17 mouse cellular contexts compared by ENCODE assay signal in the genomic region with DNA sequence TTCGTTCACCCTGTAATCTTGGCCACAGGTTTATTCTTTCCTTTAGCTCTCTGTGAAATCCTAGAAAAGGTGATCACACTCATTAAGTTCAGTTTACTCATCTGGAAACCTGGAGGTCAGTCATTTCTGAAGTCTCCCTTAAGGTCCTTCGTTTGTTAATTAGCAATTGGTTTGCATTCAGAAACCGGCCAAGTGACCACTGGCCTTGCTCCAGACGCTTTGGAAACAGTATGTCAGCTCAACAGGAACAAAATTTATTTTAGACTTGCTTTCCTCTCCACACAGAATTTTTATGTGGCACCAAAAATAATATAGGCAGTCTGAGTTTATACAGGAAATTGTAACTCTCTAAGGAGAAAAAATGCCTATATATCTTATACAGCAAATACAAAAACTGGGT.
DNase-seq lines count a peak whose midpoint lies in the region; ATAC-seq lines count a peak whose summit lies in the region.
"Had no signal": no experiment of that assay in that cellular context is flagged by ENCODE, and none has a peak within 500 bp of the region (broad histone marks: within the 10 kb centered on the region; RNA-seq: fewer than 3 reads in every experiment).

No protein-coding gene starts in this region.

- DNase-seq in cerebellum, adult 9-10 months, result peak; percentile 17
- DNase-seq in cerebellum, adult 11 months, result no peak
- no peak for DNase-seq in frontal cortex, postnatal 10 days (ENCODE audit: low spot score in 2 of 2)
- DNase-seq in left cerebral cortex, postnatal 4 days, result peak; percentile 13
- no peak for DNase-seq in left cerebral cortex, postnatal 14 days (ENCODE audit: low spot score in 2 of 2)
- DNase-seq in Muller cell, postnatal 12 days (ENCODE audit: inconsistent ontology term), result peak; percentile 13
- DNase-seq: adrenal gland, adult 2 months; adrenal gland, postnatal 25 days; embryo, embryonic 11 days; gastrocnemius, postnatal 10 days; heart, adult 18-20 months; heart, postnatal 10 days; heart, postnatal 4 days had no signal

- intact Hi-C loops in left cerebral cortex, postnatal 4 days (cut with DNase I), result no loop called here
- intact Hi-C loops in left cerebral cortex, postnatal 14 days (cut with DNase I), result no loop called here

- ATAC-seq in frontal cortex, adult (ENCODE audit: low TSS enrichment), result peak; percentile 44
- ATAC-seq: forebrain, embryonic 14.5 days; hindbrain, embryonic 16.5 days; inflammation-experienced regulatory T-cells, adult 6 months had no signal

Comparison
In these comparisons a context has a peak if more than half of its experiments do, and no peak if none do; other contexts are left out.
1. DNase-seq: peak in cerebellum, adult 9-10 months (single experiment), left cerebral cortex, postnatal 4 days (single experiment) and Muller cell, postnatal 12 days (single experiment); none in cerebellum, adult 11 months (single experiment), frontal cortex, postnatal 10 days (0 of 2) and left cerebral cortex, postnatal 14 days (0 of 2).